Mouse (Mus musculus) embryo, embryonic 11.5 days (tissue): ENCODE results near the gene Myt1.

Experiments used
- DNase-seq: peaks from one replicate; pipeline ENCODE4 v3.0.0-alpha.2; 2012; ENCODE audit warnings: low read depth, low spot score

Gene Myt1

GRCm38 (mm10) chr2:181763006-181763830, at the start of gene Myt1:
Gene Myt1, plus strand, starts transcription at chr2:181763332.
- DNase-seq = no peak

GRCm38 (mm10) chr2:181713749-181714148, 49.4 kb upstream of the Myt1 start:
- no peak for DNase-seq

- DNase-seq = no peak
Observed at GRCm38 (mm10) chr2:181714903-181715326, 48.2 kb upstream of the Myt1 start, which contains the start of gene Oprl1. Gene Oprl1, plus strand, starts transcription at chr2:181715016.

GRCm38 (mm10) chr2:181715382-181715781, 47.8 kb upstream of the Myt1 start:
- no peak for DNase-seq

GRCm38 (mm10) chr2:181716991-181717390, 46.1 kb upstream of the Myt1 start:
- no peak for DNase-seq

GRCm38 (mm10) chr2:181720061-181720460, 43.1 kb upstream of the Myt1 start:
- DNase-seq = no peak

GRCm38 (mm10) chr2:181721200-181721599, 41.9 kb upstream of the Myt1 start:
- no peak for DNase-seq

GRCm38 (mm10) chr2:181722213-181722612, 40.9 kb upstream of the Myt1 start:
- peak; percentile 20 for DNase-seq

GRCm38 (mm10) chr2:181727659-181728262, 35.4 kb upstream of the Myt1 start:
- no peak for DNase-seq

- DNase-seq = no peak
Observed at GRCm38 (mm10) chr2:181730051-181730450, 33.1 kb upstream of the Myt1 start.

GRCm38 (mm10) chr2:181752626-181753025, 10.5 kb upstream of the Myt1 start:
- no peak for DNase-seq

- DNase-seq = no peak
Observed at GRCm38 (mm10) chr2:181758147-181758725, 4.9 kb upstream of the Myt1 start.

GRCm38 (mm10) chr2:181759041-181759440, 4.1 kb upstream of the Myt1 start:
- no peak for DNase-seq

GRCm38 (mm10) chr2:181763886-181764527, 875 bp downstream of the Myt1 start:
- DNase-seq = no peak

- no peak for DNase-seq
Observed at GRCm38 (mm10) chr2:181764600-181764999, 1.5 kb downstream of the Myt1 start.

GRCm38 (mm10) chr2:181765251-181765650, 2.1 kb downstream of the Myt1 start:
- no peak for DNase-seq

- no peak for DNase-seq
Observed at GRCm38 (mm10) chr2:181766672-181767557, 3.8 kb downstream of the Myt1 start.

GRCm38 (mm10) chr2:181768451-181768850, 5.3 kb downstream of the Myt1 start:
- DNase-seq = no peak

GRCm38 (mm10) chr2:181769397-181769796, 6.3 kb downstream of the Myt1 start:
- no peak for DNase-seq

GRCm38 (mm10) chr2:181773203-181773602, 10.1 kb downstream of the Myt1 start:
- DNase-seq = no peak

GRCm38 (mm10) chr2:181775786-181776185, 12.7 kb downstream of the Myt1 start:
- DNase-seq = no peak
